Mouse (Mus musculus) embryonic facial prominence, embryonic 15.5 days (tissue): Measurements from ENCODE around the gene Btbd16. TPM values are rescaled to one million over a fixed set of nuclear protein-coding genes. Genes with fewer than 3 reads are reported as not detected.

Source experiments
- ATAC-seq: fragments of 200-750 bp; cut with Nextera tagmentation; 2 replicates; pipeline ENCODE4 v1.8.0; 2017; ENCODE audit warnings: low read depth, moderate TSS enrichment; ENCODE audit not compliant: insufficient number of reproducible peaks, low FRiP score, low TSS enrichment
- H3K27ac ChIP-seq: fragments of 300-500 bp; sonication (generic); replicated peaks from 2 replicates; pipeline ENCODE4 v1.5.1; 2015; ENCODE audit warnings: mild to moderate bottlenecking, inconsistent platforms
- H3K27me3 ChIP-seq: fragments of 300-500 bp; sonication (generic); 2 replicates; pipeline ENCODE4 v1.6.1; 2015; ENCODE audit warnings: inconsistent platforms
- H3K36me3 ChIP-seq: fragments of 300-500 bp; sonication (generic); 2 replicates; pipeline ENCODE4 v1.6.1; 2015; ENCODE audit warnings: mild to moderate bottlenecking, inconsistent platforms
- H3K4me1 ChIP-seq: fragments of 300-500 bp; sonication (generic); 2 replicates; pipeline ENCODE4 v1.6.1; 2015; ENCODE audit warnings: inconsistent platforms
- H3K4me2 ChIP-seq: fragments of 300-500 bp; sonication (generic); replicated peaks from 2 replicates; pipeline ENCODE4 v1.6.1; 2015; ENCODE audit warnings: mild to moderate bottlenecking, inconsistent platforms
- H3K4me3 ChIP-seq: fragments of 300-500 bp; sonication (generic); replicated peaks from 2 replicates; pipeline ENCODE4 v1.5.1; 2015; ENCODE audit warnings: mild to moderate bottlenecking, inconsistent platforms
- H3K9ac ChIP-seq: fragments of 300-500 bp; sonication (generic); 2 replicates; pipeline ENCODE4 v1.6.1; 2015; ENCODE audit warnings: inconsistent platforms
- H3K9me3 ChIP-seq: fragments of 300-500 bp; sonication (generic); replicated peaks from 2 replicates; pipeline ENCODE4 v1.6.1; 2016; ENCODE audit warnings: inconsistent platforms
- WGBS: fragments of 180-500 bp; shearing (Covaris S2); methylation state at CpG from one replicate; pipeline ENCODE4 v1.1.7; 2015; 5-methylcytosine and 5-hydroxymethylcytosine counted together
- polyA plus RNA-seq: library from polyadenylated mRNA; unstranded; fragments of >200 nt; fragmentation: Nextera tagmentation; extraction: Ambion mirVana; gene quantifications from 2 replicates; pipeline ENCODE4 v1.2.1, GENCODE M21; 2015

Btbd16 gene
- polyA plus RNA-seq, 1 experiment from 2014 or later, result not detected

GRCm38 (mm10) chr7:130749165-130749564 lies 24.7 kb upstream of the Btbd16 start:
- Histone ChIP-seq H3K9ac (no peak overlapping the region), H3K27ac (no peak overlapping the region), H3K4me3 (no peak overlapping the region), H3K4me1 (no peaks in the 10 kb centered on the region), H3K9me3 (no peaks in the 10 kb centered on the region), H3K36me3 (peaks cover 68% of the 10 kb centered on the region), H3K4me2 (no peak overlapping the region), H3K27me3 (no peaks in the 10 kb centered on the region)
- WGBS, result 95% methylated on average over 4 of the region's 4 CpGs
- no peak for ATAC-seq

GRCm38 (mm10) chr7:130750752-130751490 lies 22.9 kb upstream of the Btbd16 start:
- H3K36me3 ChIP-seq, result peaks cover 69% of the 10 kb centered on the region
- no peak for ATAC-seq
- H3K4me3 ChIP-seq, result no peak overlapping the region
- no peaks in the 10 kb centered on the region for H3K27me3 ChIP-seq
- H3K27ac ChIP-seq, result no peak overlapping the region
- H3K4me1 ChIP-seq, result no peaks in the 10 kb centered on the region
- no peaks in the 10 kb centered on the region for H3K9me3 ChIP-seq
- no peak overlapping the region for H3K9ac ChIP-seq
- no peak overlapping the region for H3K4me2 ChIP-seq
- 61% methylated on average over 17 of the region's 17 CpGs for WGBS

- no peak for ATAC-seq
- WGBS, result 69% methylated on average over 7 of the region's 9 CpGs
- Histone ChIP-seq H3K27me3 (no peaks in the 10 kb centered on the region), H3K9ac (no peak overlapping the region), H3K4me3 (no peak overlapping the region), H3K27ac (no peak overlapping the region), H3K36me3 (peaks cover 63% of the 10 kb centered on the region), H3K4me2 (no peak overlapping the region), H3K9me3 (no peaks in the 10 kb centered on the region), H3K4me1 (no peaks in the 10 kb centered on the region)
These were observed 22.2 kb upstream of the Btbd16 start for GRCm38 (mm10) chr7:130751678-130752077.

- H3K4me1 ChIP-seq, result no peaks in the 10 kb centered on the region
- H3K9ac ChIP-seq, result no peak overlapping the region
- no peak overlapping the region for H3K4me2 ChIP-seq
- H3K9me3 ChIP-seq, result no peaks in the 10 kb centered on the region
- H3K27ac ChIP-seq, result no peak overlapping the region
- peaks cover 61% of the 10 kb centered on the region for H3K36me3 ChIP-seq
- no peak overlapping the region for H3K4me3 ChIP-seq
- H3K27me3 ChIP-seq, result no peaks in the 10 kb centered on the region
- ATAC-seq, result no peak
- 90% methylated on average over 2 of the region's 2 CpGs for WGBS
These were observed 19.1 kb upstream of the Btbd16 start for GRCm38 (mm10) chr7:130754790-130755189.

- Histone ChIP-seq H3K27me3 (no peaks in the 10 kb centered on the region), H3K4me3 (no peak overlapping the region), H3K9me3 (no peaks in the 10 kb centered on the region), H3K27ac (no peak overlapping the region), H3K9ac (no peak overlapping the region), H3K4me1 (no peaks in the 10 kb centered on the region), H3K4me2 (no peak overlapping the region), H3K36me3 (peaks cover 67% of the 10 kb centered on the region)
- 85% methylated on average over 7 of the region's 7 CpGs for WGBS
- ATAC-seq, result no peak
These were observed 17.5 kb upstream of the Btbd16 start for GRCm38 (mm10) chr7:130756343-130756835.

- no peak overlapping the region for H3K4me2 ChIP-seq
- 89% methylated on average over 11 of the region's 11 CpGs for whole genome bisulfite sequencing
- no peaks in the 10 kb centered on the region for H3K27me3 ChIP-seq
- H3K9ac ChIP-seq, result no peak overlapping the region
- ATAC-seq, result no peak
- no peak overlapping the region for H3K27ac ChIP-seq
- H3K4me3 ChIP-seq, result no peak overlapping the region
- peaks cover 59% of the 10 kb centered on the region for H3K36me3 ChIP-seq
- peaks cover 3% of the 10 kb centered on the region for H3K4me1 ChIP-seq
- no peaks in the 10 kb centered on the region for H3K9me3 ChIP-seq
These were observed 16.5 kb upstream of the Btbd16 start for GRCm38 (mm10) chr7:130757326-130757865.

- no peak overlapping the region for H3K9ac ChIP-seq
- ATAC-seq, result peak; percentile 79
These were observed 11.6 kb upstream of the Btbd16 start for GRCm38 (mm10) chr7:130762071-130762897.

GRCm38 (mm10) chr7:130764160-130764559 lies 9.7 kb upstream of the Btbd16 start:
- no peak for ATAC-seq
- Histone ChIP-seq H3K27me3 (no peaks in the 10 kb centered on the region), H3K4me3 (no peak overlapping the region), H3K27ac (no peak overlapping the region), H3K9me3 (no peaks in the 10 kb centered on the region), H3K36me3 (peaks cover 46% of the 10 kb centered on the region), H3K9ac (no peak overlapping the region), H3K4me1 (peaks cover 5% of the 10 kb centered on the region), H3K4me2 (no peak overlapping the region)
- 89% methylated on average over 17 of the region's 17 CpGs for WGBS

More at GRCm38 (mm10) chr7:130762071-130762897, 11.6 kb upstream of the Btbd16 start:
- Histone ChIP-seq H3K9me3 (no peaks in the 10 kb centered on the region), H3K27me3 (no peaks in the 10 kb centered on the region), H3K4me3 (no peak overlapping the region), H3K27ac (no peak overlapping the region), H3K4me1 (peaks cover 5% of the 10 kb centered on the region), H3K4me2 (no peak overlapping the region), H3K36me3 (peaks cover 58% of the 10 kb centered on the region)
- WGBS, result 33% methylated on average over 17 of the region's 17 CpGs

- Histone ChIP-seq H3K9me3 (no peaks in the 10 kb centered on the region), H3K36me3 (peaks cover 25% of the 10 kb centered on the region), H3K4me3 (no peak overlapping the region), H3K27me3 (no peaks in the 10 kb centered on the region), H3K4me1 (peaks cover 5% of the 10 kb centered on the region), H3K27ac (no peak overlapping the region), H3K9ac (no peak overlapping the region), H3K4me2 (no peak overlapping the region)
- no peak for ATAC-seq
- 78% methylated on average over 30 of the region's 30 CpGs for WGBS
These were observed 7.3 kb upstream of the Btbd16 start for GRCm38 (mm10) chr7:130766411-130767170.

- ATAC-seq, result no peak
- H3K36me3 ChIP-seq, result peaks cover 25% of the 10 kb centered on the region
- WGBS, result 92% methylated on average over 4 of the region's 4 CpGs
These were observed 5.7 kb upstream of the Btbd16 start for GRCm38 (mm10) chr7:130768151-130768550.

GRCm38 (mm10) chr7:130770707-130771106 lies 3.2 kb upstream of the Btbd16 start:
- Histone ChIP-seq H3K4me3 (no peak overlapping the region), H3K4me1 (no peaks in the 10 kb centered on the region), H3K9ac (no peak overlapping the region), H3K36me3 (peaks cover 9% of the 10 kb centered on the region; the same call in 1 of the 2 replicates), H3K27me3 (no peaks in the 10 kb centered on the region), H3K27ac (no peak overlapping the region), H3K4me2 (no peak overlapping the region), H3K9me3 (no peaks in the 10 kb centered on the region)
- 26% methylated on average over 3 of the region's 3 CpGs for WGBS
- ATAC-seq, result no peak

More at GRCm38 (mm10) chr7:130768151-130768550, 5.7 kb upstream of the Btbd16 start:
- Histone ChIP-seq H3K4me1 (no peaks in the 10 kb centered on the region), H3K4me3 (no peak overlapping the region), H3K4me2 (no peak overlapping the region), H3K27me3 (no peaks in the 10 kb centered on the region), H3K9me3 (no peaks in the 10 kb centered on the region), H3K27ac (no peak overlapping the region), H3K9ac (no peak overlapping the region)
